Mouse (Mus musculus) left cerebral cortex, adult 18-20 months (tissue): ENCODE results near the gene Cfap61. TPM values are rescaled to one million over a fixed set of nuclear protein-coding genes. Genes with fewer than 3 reads are reported as not detected.
A peak's percentile ranks its signal among the peaks of the same experiment; 100 is the strongest.

ENCODE experiments used
- DNase-seq, 2 experiments: peaks; one replicate each; pipeline ENCODE4 v3.0.0; 2021 to 2022; ENCODE audit warnings: low spot score in 2 of 2, mixed read lengths in 1 of 2
- total RNA-seq, 2 experiments: library from RNA; stranded (reverse); gene quantifications; 2 replicates each; pipeline ENCODE4 v1.2.3; 2021

The Cfap61 gene
- total RNA-seq, 2 experiments from 2014 or later: 3.4 to 3.6 TPM

DNA sequence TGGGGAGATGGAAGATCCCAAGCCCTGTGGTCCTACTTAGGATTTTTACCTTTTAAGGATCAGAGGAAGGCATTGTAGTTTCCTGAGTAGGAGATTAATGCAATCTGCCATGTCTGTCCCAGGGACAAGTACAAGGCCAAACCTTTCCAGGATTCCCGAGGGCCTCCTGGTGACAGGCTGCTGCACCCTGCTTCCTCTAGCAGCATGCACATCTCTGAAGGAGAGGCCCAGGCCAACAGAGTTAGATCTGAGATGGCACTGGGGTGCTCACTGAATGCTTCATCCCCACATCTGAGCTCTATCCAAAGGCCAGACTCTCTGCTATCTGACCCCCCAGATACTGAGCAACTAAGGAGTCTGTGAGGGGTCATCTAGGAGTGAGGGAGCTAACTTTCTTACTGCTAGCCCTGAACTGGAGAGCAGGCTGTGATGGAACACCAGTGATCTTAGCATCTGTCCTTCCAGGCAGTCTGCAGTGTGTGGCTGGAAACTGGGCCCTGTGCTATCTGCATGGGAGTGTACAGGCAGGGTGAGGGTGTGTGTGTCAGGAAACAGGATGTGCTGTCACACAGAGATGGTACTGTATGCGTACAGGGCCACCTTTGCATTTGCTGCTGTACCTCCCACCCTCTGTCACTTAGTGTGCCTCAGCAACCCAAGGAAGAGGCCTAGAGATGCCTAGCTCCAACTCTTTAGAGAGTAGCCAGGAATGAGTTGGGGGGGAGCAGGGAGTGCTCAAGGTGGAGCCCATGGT lies 75.2 kb downstream of the Cfap61 start:
- DNase-seq: no peak

- no peak for DNase-seq
These were observed 76.2 kb downstream of the Cfap61 start for GRCm38 (mm10) chr2:146010816-146011215.

GRCm38 (mm10) chr2:146015341-146016186 lies 81.0 kb downstream of the Cfap61 start:
- DNase-seq: no peak

DNA sequence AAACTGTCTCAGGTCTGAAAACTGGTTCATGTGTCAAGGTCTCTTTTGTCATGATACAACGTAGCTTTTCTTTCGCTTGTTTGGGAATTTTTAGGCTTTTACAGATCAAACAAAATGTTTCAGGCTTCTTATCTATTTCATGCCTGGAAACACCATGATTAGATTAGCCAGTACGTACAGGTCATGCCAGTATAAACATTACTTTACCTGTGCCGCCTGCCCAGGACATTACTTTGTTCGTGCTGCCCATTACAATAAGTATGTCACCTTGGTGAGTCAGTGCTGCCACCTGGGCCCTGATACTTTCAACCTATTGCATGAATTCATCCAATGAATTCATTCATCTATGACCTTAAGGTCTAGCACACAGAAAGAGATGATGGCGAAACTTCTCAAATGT lies 88.3 kb downstream of the Cfap61 start:
- DNase-seq: no peak

GRCm38 (mm10) chr2:146043640-146044039 lies 109.1 kb downstream of the Cfap61 start:
- DNase-seq: no peak

- peak; percentile 12 to 50 for DNase-seq
These were observed 110.6 kb downstream of the Cfap61 start for GRCm38 (mm10) chr2:146044926-146045890.

DNA sequence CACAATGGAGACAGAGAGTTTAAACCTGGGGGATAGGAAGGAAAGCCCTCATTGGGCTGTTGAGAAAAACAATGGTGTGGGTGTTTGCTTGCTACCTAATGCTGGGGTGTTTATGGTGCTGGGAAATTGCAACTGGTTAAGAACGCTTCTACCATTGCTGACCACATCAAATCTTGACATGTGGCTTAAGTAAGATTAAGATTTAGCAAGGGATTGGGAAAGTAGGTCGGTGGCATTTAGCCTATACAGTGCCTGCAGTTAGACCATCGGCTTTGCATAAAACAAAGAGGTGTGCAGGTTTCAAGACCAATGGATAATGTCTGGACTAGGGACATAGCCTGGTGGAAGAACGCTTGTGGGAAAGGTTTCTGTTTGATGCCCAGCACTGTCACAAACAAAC lies 113.1 kb downstream of the Cfap61 start:
- DNase-seq: no peak

GRCm38 (mm10) chr2:146048221-146048829 lies 113.7 kb downstream of the Cfap61 start:
- no peak for DNase-seq

GRCm38 (mm10) chr2:146049339-146049738 lies 114.8 kb downstream of the Cfap61 start:
- no peak for DNase-seq

GRCm38 (mm10) chr2:146050069-146050468 lies 115.5 kb downstream of the Cfap61 start:
- DNase-seq: no peak

GRCm38 (mm10) chr2:146051334-146051733 lies 116.8 kb downstream of the Cfap61 start:
- no peak for DNase-seq

- DNase-seq: no peak
These were observed 122.5 kb downstream of the Cfap61 start for GRCm38 (mm10) chr2:146057123-146057522.

DNA sequence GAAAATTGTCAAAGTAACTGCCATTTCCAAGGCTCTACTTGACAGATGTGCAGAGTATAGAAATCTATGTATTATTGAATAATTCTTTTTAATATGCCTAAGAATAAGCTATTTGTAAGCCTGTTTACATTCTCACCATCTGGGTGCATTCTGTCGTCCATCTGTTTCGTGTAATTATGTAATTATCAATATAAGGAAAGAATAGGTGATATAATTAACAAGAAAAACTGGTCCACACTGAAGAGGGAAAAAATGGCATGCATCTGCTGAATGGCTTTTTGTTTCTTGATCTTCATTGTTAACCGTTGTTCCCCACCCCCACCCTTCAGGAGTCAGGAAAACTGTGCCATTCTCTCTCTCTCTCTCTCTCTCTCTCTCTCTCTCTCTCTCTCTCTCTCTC lies 124.2 kb downstream of the Cfap61 start:
- no peak for DNase-seq

- DNase-seq: no peak
These were observed 127.1 kb downstream of the Cfap61 start for GRCm38 (mm10) chr2:146061421-146062300.

- no peak for DNase-seq
These were observed 127.9 kb downstream of the Cfap61 start for GRCm38 (mm10) chr2:146062330-146063092.

DNA sequence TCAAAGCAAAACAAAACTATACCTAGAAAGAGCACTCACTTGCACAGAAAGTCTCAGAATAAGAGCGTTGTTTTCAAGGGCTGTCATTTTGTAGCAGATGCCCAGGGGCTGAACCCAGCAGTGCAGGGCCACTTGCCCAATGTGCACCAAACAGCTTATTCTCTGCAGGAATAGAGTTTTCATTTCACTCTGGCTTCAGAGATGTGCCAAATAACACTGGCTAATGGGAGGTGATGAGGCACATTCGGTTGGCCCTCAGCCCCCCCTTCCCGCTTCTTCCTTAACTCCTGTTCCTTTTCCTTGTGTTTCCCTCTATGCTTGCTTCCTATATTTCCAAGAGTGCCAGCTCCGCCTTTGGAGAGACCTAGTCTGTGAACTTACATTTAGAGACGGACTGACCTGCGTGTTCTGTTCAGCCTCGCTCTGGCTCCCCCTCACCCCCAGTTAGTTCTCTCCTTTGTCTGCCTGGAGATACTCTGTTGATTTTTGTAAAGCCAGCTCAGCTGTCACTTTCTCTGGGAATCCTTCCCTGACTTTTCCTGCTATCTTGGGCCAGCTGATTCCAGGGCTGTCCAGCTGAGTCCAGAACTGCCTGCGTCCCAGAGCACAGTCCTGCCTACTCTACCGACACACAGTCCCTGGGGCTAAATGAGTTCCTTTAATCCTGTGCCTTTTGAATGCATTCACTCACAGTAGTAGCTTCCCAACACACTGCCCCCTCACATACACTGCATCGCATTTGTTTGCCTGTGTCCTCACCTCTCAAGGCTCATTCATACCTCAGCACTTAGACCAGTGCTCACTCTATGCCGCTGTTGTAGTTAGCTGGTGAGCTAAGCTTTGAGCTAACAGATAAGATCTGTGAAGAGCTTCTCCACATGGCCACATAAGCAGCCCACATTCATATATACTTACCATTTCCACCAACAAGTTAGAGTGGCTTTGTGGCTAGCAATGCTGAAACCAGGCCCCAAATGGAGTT lies 128.8 kb downstream of the Cfap61 start:
- no peak for DNase-seq

GRCm38 (mm10) chr2:146067364-146067763 lies 132.8 kb downstream of the Cfap61 start:
- DNase-seq: no peak

- no peak for DNase-seq
These were observed 138.7 kb downstream of the Cfap61 start for GRCm38 (mm10) chr2:146073300-146073699.
